Mouse (Mus musculus): Measurements from ENCODE around the gene Tgfbr2. TPM values are rescaled to one million over a fixed set of nuclear protein-coding genes. Genes with fewer than 3 reads are reported as not detected.
"Not testable (repeated sequence)": the region's sequence is repeated elsewhere in the genome, so short reads cannot be mapped to it uniquely, and the experiment has no call there.

Gene Tgfbr2
- polyA plus RNA-seq, 1 experiment from 2014 or later = 9.4 TPM

GRCm38 (mm10) chr9:116064774-116065173, 110.4 kb downstream of the Tgfbr2 start:
- WGBS = 88% methylated on average over 17 of the region's 17 CpGs

GRCm38 (mm10) chr9:116060691-116061090, 114.5 kb downstream of the Tgfbr2 start:
- Histone ChIP-seq H3K36me3 (no peaks in the 10 kb centered on the region), H3K27me3 (ENCODE audit: insufficient read depth, poor library complexity, severe bottlenecking) (no peaks in the 10 kb centered on the region), H3K9me3 (no peaks in the 10 kb centered on the region; the same call in 1 of the 2 replicates), H3K27ac (no peak overlapping the region), H3K4me1 (no peaks in the 10 kb centered on the region), H3K4me3 (no peak overlapping the region)
- no peak for DNase-seq (ENCODE audit: low spot score)
- 15% methylated on average over 4 of the region's 4 CpGs for WGBS

More at GRCm38 (mm10) chr9:116064774-116065173, 110.4 kb downstream of the Tgfbr2 start:
- Histone ChIP-seq H3K4me1 (no peaks in the 10 kb centered on the region), H3K27ac (no peak overlapping the region), H3K27me3 (ENCODE audit: insufficient read depth, poor library complexity, severe bottlenecking) (no peaks in the 10 kb centered on the region), H3K4me3 (no peak overlapping the region), H3K36me3 (no peaks in the 10 kb centered on the region), H3K9me3 (no peaks in the 10 kb centered on the region)
- no peak for DNase-seq (ENCODE audit: low spot score)

- 63% methylated on average over 4 of the region's 4 CpGs for WGBS
- no peak for DNase-seq (ENCODE audit: low spot score)
These were observed 116.0 kb downstream of the Tgfbr2 start for GRCm38 (mm10) chr9:116059156-116059555.

GRCm38 (mm10) chr9:116058475-116058874, 116.7 kb downstream of the Tgfbr2 start:
- Histone ChIP-seq H3K27me3 (ENCODE audit: insufficient read depth, poor library complexity, severe bottlenecking) (no peaks in the 10 kb centered on the region), H3K27ac (no peak overlapping the region), H3K4me1 (no peaks in the 10 kb centered on the region), H3K9me3 (no peaks in the 10 kb centered on the region; the same call in 1 of the 2 replicates), H3K36me3 (no peaks in the 10 kb centered on the region), H3K4me3 (no peak overlapping the region)
- 86% methylated on average over 4 of the region's 4 CpGs for WGBS
- DNase-seq (ENCODE audit: low spot score) = no peak

More at GRCm38 (mm10) chr9:116059156-116059555, 116.0 kb downstream of the Tgfbr2 start:
- Histone ChIP-seq H3K27ac (no peak overlapping the region), H3K27me3 (ENCODE audit: insufficient read depth, poor library complexity, severe bottlenecking) (no peaks in the 10 kb centered on the region), H3K4me1 (no peaks in the 10 kb centered on the region), H3K9me3 (no peaks in the 10 kb centered on the region; the same call in 1 of the 2 replicates), H3K4me3 (no peak overlapping the region), H3K36me3 (no peaks in the 10 kb centered on the region)

- no peaks in the 10 kb centered on the region; the same call in 1 of the 2 replicates for H3K9me3 ChIP-seq
- DNase-seq (ENCODE audit: low spot score) = no peak
- H3K4me3 ChIP-seq = no peak overlapping the region
- H3K27me3 ChIP-seq (ENCODE audit: insufficient read depth, poor library complexity, severe bottlenecking) = no peaks in the 10 kb centered on the region
- H3K36me3 ChIP-seq = no peaks in the 10 kb centered on the region
- 87% methylated on average over 8 of the region's 8 CpGs for WGBS
- no peak overlapping the region for H3K27ac ChIP-seq
- H3K4me1 ChIP-seq = no peaks in the 10 kb centered on the region
These were observed 121.2 kb downstream of the Tgfbr2 start for GRCm38 (mm10) chr9:116053976-116054375.

- no peaks in the 10 kb centered on the region for H3K36me3 ChIP-seq
- 85% methylated on average over 1 of the region's 1 CpGs for WGBS
- no peaks in the 10 kb centered on the region for H3K27me3 ChIP-seq (ENCODE audit: insufficient read depth, poor library complexity, severe bottlenecking)
- DNase-seq (ENCODE audit: low spot score) = no peak
- H3K9me3 ChIP-seq = no peaks in the 10 kb centered on the region
- no peak overlapping the region for H3K4me3 ChIP-seq
- H3K27ac ChIP-seq = no peak overlapping the region
- H3K4me1 ChIP-seq = no peaks in the 10 kb centered on the region
These were observed 125.2 kb downstream of the Tgfbr2 start for GRCm38 (mm10) chr9:116049985-116050384.

GRCm38 (mm10) chr9:116041787-116042186, 133.4 kb downstream of the Tgfbr2 start:
- H3K4me1 ChIP-seq = no peaks in the 10 kb centered on the region
- peak; percentile 81 for DNase-seq (ENCODE audit: low spot score)
- H3K9me3 ChIP-seq = no peaks in the 10 kb centered on the region
- no peaks in the 10 kb centered on the region for H3K36me3 ChIP-seq
- no peak overlapping the region for H3K4me3 ChIP-seq
- no peak overlapping the region for H3K27ac ChIP-seq
- H3K27me3 ChIP-seq (ENCODE audit: insufficient read depth, poor library complexity, severe bottlenecking) = no peaks in the 10 kb centered on the region
- 23% methylated on average over 3 of the region's 3 CpGs for WGBS

GRCm38 (mm10) chr9:116041369-116041768, 133.8 kb downstream of the Tgfbr2 start:
- no peaks in the 10 kb centered on the region for H3K27me3 ChIP-seq (ENCODE audit: insufficient read depth, poor library complexity, severe bottlenecking)
- H3K36me3 ChIP-seq = no peaks in the 10 kb centered on the region
- no peak overlapping the region for H3K4me3 ChIP-seq
- 70% methylated on average over 4 of the region's 4 CpGs for WGBS
- H3K4me1 ChIP-seq = no peaks in the 10 kb centered on the region
- no peak overlapping the region for H3K27ac ChIP-seq
- no peak for DNase-seq (ENCODE audit: low spot score)
- no peaks in the 10 kb centered on the region for H3K9me3 ChIP-seq

- H3K27ac ChIP-seq, H3K4me1 ChIP-seq: not testable (repeated sequence)
- WGBS = 85% methylated on average over 14 of the region's 14 CpGs
These were observed 134.3 kb downstream of the Tgfbr2 start for GRCm38 (mm10) chr9:116040852-116041251.

GRCm38 (mm10) chr9:116039981-116040380, 135.2 kb downstream of the Tgfbr2 start:
- Histone ChIP-seq H3K36me3 (no peaks in the 10 kb centered on the region), H3K9me3 (no peaks in the 10 kb centered on the region), H3K27me3 (ENCODE audit: insufficient read depth, poor library complexity, severe bottlenecking) (no peaks in the 10 kb centered on the region), H3K27ac (no peak overlapping the region), H3K4me1 (no peaks in the 10 kb centered on the region), H3K4me3 (no peak overlapping the region)
- DNase-seq (ENCODE audit: low spot score) = no peak
- WGBS = 85% methylated on average over 4 of the region's 4 CpGs

More at GRCm38 (mm10) chr9:116040852-116041251, 134.3 kb downstream of the Tgfbr2 start:
- H3K4me3 ChIP-seq; H3K27me3 ChIP-seq (ENCODE audit: insufficient read depth, poor library complexity, severe bottlenecking); H3K36me3 ChIP-seq; H3K9me3 ChIP-seq; DNase-seq (ENCODE audit: low spot score): not testable (repeated sequence)

- WGBS = 86% methylated on average over 6 of the region's 6 CpGs
- Histone ChIP-seq H3K36me3 (no peaks in the 10 kb centered on the region), H3K27ac (no peak overlapping the region), H3K4me1 (no peaks in the 10 kb centered on the region), H3K4me3 (no peak overlapping the region), H3K27me3 (ENCODE audit: insufficient read depth, poor library complexity, severe bottlenecking) (no peaks in the 10 kb centered on the region), H3K9me3 (no peaks in the 10 kb centered on the region)
- DNase-seq (ENCODE audit: low spot score) = no peak
These were observed 136.9 kb downstream of the Tgfbr2 start for GRCm38 (mm10) chr9:116038275-116038674.

Data from heart, embryonic 10.5 days (tissue).